Mouse (Mus musculus): ENCODE results near the gene BC055324. TPM values are rescaled to one million over a fixed set of nuclear protein-coding genes. Genes with fewer than 3 reads are reported as not detected.

BC055324 gene
- total and polyA plus RNA-seq, 3 experiments: 16.3 to 26.6 (median 20.6) TPM

DNA sequence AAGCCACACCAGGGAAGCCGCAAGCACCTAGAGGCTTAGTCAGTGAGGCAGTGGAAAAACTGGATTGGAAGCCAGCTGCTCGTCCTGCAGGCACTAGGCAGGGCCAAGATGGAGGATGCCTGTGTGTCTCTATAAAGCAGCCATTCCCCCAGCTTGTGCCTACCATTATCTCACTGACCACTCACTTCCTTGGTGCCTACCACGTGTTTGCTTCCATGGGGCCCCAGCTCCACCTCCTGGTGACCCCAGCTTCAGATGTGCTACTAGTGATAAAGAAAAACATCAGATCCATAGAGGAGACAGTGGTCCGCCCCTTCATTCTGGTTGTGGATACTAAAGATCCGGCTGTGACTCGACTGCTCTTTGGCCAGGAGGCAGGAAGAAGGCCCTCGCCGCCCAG, 62.8 kb downstream of the BC055324 start:
- H3K4me3 ChIP-seq (replicated peaks in 1 of 3; ENCODE audit: low read depth in 2 of 3, low read length in 2 of 3, poor library complexity in 1 of 3): peak overlapping the region in 1 of 3 experiments; percentile 92
- peaks cover 11 to 25% of the 10 kb centered on the region in 2 experiments for H3K4me1 ChIP-seq (ENCODE audit: control insufficient read depth in 1 of 2, insufficient read depth in 2 of 2)
- H3K27ac ChIP-seq (ENCODE audit: insufficient read depth, low read depth): no peak overlapping the region
- peak; percentile 13 for DNase-seq (ENCODE audit: extremely low read depth)
- peaks cover 26 to 45% of the 10 kb centered on the region in 2 experiments for H3K36me3 ChIP-seq (replicated peaks in 1 of 2; ENCODE audit: control insufficient read depth in 1 of 2, insufficient read depth in 1 of 2, low read length in 1 of 2)
- dilution Hi-C loops (cut with MboI; ENCODE audit: extremely low pct_ligation_motif_present, extremely low pct_unique_long_range_greater_than_20kb, low sequenced_read_pairs) (no loop called here), in situ Hi-C loops (cut with MboI; ENCODE audit: low pct_ligation_motif_present, low pct_unique_long_range_greater_than_20kb, low sequenced_read_pairs) (no loop called here)
- H3K9ac ChIP-seq (ENCODE audit: insufficient read depth, low read depth): peak overlapping the region; percentile 13; the same call in 1 of the 2 replicates
- peak; percentile 37; the same call in 1 of the 2 replicates for TF ChIP-seq MAX (IDR thresholded peaks at IDR 0.05; ENCODE audit: low read length)
- TF ChIP-seq UBTF (IDR thresholded peaks at IDR 0.05; ENCODE audit: low read depth, low read length): no peak
- TF ChIP-seq SIN3A (IDR thresholded peaks at IDR 0.05; ENCODE audit: low read length): peak; percentile 29; the same call in 1 of the 2 replicates
- no peaks in the 10 kb centered on the region for H3K9me3 ChIP-seq (replicated peaks; ENCODE audit: low read length)
- no peaks in the 10 kb centered on the region for H3K27me3 ChIP-seq (replicated peaks)
- no peak overlapping the region for H3K4me2 ChIP-seq (ENCODE audit: insufficient read depth, low read depth, poor library complexity, severe bottlenecking)
- H3K79me2 ChIP-seq (replicated peaks; ENCODE audit: control insufficient read depth, extremely low read depth, insufficient read depth, poor library complexity, severe bottlenecking): peaks cover 31% of the 10 kb centered on the region

DNA sequence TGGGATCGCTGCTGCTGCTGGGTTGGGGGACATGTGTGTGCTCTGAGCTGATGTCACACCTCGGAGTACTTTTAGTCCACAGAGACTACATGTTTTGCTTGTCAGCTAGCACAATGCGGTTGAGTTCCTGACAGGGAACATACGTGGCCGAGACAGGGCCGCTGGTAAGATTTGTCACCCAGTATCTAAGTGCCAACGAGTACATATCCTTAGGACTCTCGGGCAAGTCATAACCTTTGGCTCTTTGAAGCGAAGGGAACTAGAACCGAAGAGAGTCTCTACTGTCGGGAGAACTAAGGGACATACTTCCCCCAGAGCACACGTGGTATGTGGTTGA, 64.2 kb downstream of the BC055324 start:
- H3K36me3 ChIP-seq (replicated peaks in 1 of 2; ENCODE audit: control insufficient read depth in 1 of 2, insufficient read depth in 1 of 2, low read length in 1 of 2): peaks cover 14 to 32% of the 10 kb centered on the region in 2 experiments
- peak; percentile 39 for DNase-seq (ENCODE audit: extremely low read depth)
- dilution Hi-C loops (cut with MboI; ENCODE audit: extremely low pct_ligation_motif_present, extremely low pct_unique_long_range_greater_than_20kb, low sequenced_read_pairs): no loop called here
- no peaks in the 10 kb centered on the region for H3K27me3 ChIP-seq (replicated peaks)
- H3K9me3 ChIP-seq (replicated peaks; ENCODE audit: low read length): no peaks in the 10 kb centered on the region
- peak overlapping the region; percentile 65 for H3K4me2 ChIP-seq (ENCODE audit: insufficient read depth, low read depth, poor library complexity, severe bottlenecking)
- no peak overlapping the region for H3K27ac ChIP-seq (ENCODE audit: insufficient read depth, low read depth)
- TF ChIP-seq ZC3H11A (IDR thresholded peaks at IDR 0.05; ENCODE audit: low read depth, low read length) (no peak), MEF2A (IDR thresholded peaks at IDR 0.05; ENCODE audit: borderline replicate concordance, low read depth, low read length) (no peak), JUND (conservative IDR thresholded peaks at IDR 0.05; ENCODE audit: low read depth, low read length) (no peak), RAD21 (IDR thresholded peaks at IDR 0.05; ENCODE audit: low read depth, low read length) (no peak), ZKSCAN1 (IDR thresholded peaks at IDR 0.05; ENCODE audit: borderline replicate concordance, low read depth, low read length) (no peak), MXI1 (IDR thresholded peaks at IDR 0.05; ENCODE audit: low read depth, low read length) (peak; percentile 48; the same call in 1 of the 2 replicates), USF1 (IDR thresholded peaks at IDR 0.05; ENCODE audit: low read depth, low read length) (no peak), MAX (IDR thresholded peaks at IDR 0.05; ENCODE audit: low read length) (peak; percentile 56), CHD1 (IDR thresholded peaks at IDR 0.05; ENCODE audit: low read depth, low read length) (no peak), ELF1 (IDR thresholded peaks at IDR 0.05; ENCODE audit: low read depth, low read length) (no peak), SIN3A (IDR thresholded peaks at IDR 0.05; ENCODE audit: low read length) (peak; percentile 2; the same call in 1 of the 2 replicates), TBP (conservative IDR thresholded peaks at IDR 0.05; ENCODE audit: low read depth, low read length) (no peak), MYC (IDR thresholded peaks at IDR 0.05; ENCODE audit: low read depth, low read length) (0 out of 2 replicates have a peak, but pooled peaks have one; percentile 16), UBTF (IDR thresholded peaks at IDR 0.05; ENCODE audit: low read depth, low read length) (no peak)
- in situ Hi-C loops (cut with MboI; ENCODE audit: low pct_ligation_motif_present, low pct_unique_long_range_greater_than_20kb, low sequenced_read_pairs): no loop called here
- peaks cover 11 to 25% of the 10 kb centered on the region in 2 experiments for H3K4me1 ChIP-seq (ENCODE audit: control insufficient read depth in 1 of 2, insufficient read depth in 2 of 2)
- peak overlapping the region; percentile 82 to 95 (median 92) for H3K4me3 ChIP-seq (replicated peaks in 1 of 3; ENCODE audit: low read depth in 2 of 3, low read length in 2 of 3, poor library complexity in 1 of 3)
- H3K9ac ChIP-seq (ENCODE audit: insufficient read depth, low read depth): peak overlapping the region; percentile 87
- H3K79me2 ChIP-seq (replicated peaks; ENCODE audit: control insufficient read depth, extremely low read depth, insufficient read depth, poor library complexity, severe bottlenecking): peaks cover 29% of the 10 kb centered on the region

Measured in CH12.LX (cell line).